Mouse (Mus musculus): ENCODE data around the gene Zmynd11. TPM values are rescaled to one million over a fixed set of nuclear protein-coding genes. Genes with fewer than 3 reads are reported as not detected.

Zmynd11 gene
- total RNA-seq, 4 experiments from 2014 or later: 244 to 284 (median 283) TPM

DNA sequence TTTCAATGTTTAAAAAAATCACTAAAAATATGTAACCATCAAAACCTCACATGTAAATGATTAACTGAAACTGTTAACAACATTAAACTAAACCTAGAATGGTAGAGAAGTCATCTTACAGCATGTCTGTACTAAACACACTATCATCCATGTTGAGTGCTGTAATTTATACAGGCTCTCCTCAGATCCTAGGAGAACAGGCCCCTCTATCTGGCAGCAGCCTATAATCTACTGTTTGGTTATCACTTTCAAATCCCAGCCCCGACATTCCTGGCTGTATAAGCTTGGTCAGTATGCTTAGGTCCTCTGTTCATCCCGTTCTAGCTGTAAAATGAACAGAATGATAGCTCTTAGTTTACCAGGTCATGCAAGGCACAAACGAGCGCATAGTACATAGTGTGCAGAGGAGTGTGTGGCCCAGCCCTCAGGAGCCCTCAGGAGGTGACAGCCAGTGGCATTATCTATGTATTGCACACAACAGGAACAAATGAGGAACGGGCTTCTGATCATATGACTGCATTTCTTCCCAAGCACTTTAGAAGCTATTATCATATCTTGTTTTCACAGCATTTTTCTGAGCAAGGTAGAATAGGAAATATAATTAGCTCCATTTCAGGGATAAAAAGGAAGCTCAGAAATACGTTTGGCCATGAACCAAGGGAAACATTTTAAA lies 51.5 kb downstream of the Zmynd11 start:
- no peak for DNase-seq (ENCODE audit: low spot score in 2 of 2)

DNA sequence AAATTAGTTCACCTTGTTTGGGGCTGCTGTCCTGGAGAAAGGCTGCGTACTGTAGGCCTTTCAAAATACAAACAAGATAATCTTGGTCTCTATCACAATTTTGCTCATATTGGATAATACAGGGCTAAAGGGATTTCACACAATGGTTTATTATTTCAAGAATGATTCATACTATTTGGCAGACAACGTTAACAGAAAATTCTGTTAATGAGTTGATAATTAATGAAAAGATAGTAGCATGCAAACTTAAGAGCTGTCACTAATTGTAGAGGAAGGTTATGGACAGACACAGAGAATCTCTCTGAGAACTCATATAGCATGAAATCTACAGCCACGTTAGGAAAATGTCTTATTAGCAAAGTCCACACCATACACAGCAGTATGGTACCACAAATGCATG lies 52.2 kb downstream of the Zmynd11 start:
- DNase-seq (ENCODE audit: low spot score in 2 of 2): no peak

DNA sequence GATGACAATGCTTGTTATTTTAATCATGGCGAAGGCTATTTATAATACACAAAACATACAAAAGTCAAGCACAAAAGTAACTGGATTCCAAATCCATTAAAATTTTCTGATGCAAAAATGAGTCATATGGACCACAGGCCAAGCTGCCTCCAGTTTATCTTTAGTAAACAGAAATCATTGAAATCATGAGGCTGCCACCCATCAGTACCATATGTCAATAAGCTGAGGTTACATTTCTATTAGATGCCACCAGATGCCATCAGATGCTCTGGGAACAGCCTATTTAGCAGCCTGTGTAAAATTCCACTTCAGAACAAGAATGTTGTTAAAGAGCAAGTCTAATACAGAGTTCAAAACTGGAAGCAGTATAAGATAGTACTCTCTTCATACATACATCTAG lies 52.7 kb downstream of the Zmynd11 start:
- peak; percentile 29 to 50 for DNase-seq (ENCODE audit: low spot score in 2 of 2)

DNA sequence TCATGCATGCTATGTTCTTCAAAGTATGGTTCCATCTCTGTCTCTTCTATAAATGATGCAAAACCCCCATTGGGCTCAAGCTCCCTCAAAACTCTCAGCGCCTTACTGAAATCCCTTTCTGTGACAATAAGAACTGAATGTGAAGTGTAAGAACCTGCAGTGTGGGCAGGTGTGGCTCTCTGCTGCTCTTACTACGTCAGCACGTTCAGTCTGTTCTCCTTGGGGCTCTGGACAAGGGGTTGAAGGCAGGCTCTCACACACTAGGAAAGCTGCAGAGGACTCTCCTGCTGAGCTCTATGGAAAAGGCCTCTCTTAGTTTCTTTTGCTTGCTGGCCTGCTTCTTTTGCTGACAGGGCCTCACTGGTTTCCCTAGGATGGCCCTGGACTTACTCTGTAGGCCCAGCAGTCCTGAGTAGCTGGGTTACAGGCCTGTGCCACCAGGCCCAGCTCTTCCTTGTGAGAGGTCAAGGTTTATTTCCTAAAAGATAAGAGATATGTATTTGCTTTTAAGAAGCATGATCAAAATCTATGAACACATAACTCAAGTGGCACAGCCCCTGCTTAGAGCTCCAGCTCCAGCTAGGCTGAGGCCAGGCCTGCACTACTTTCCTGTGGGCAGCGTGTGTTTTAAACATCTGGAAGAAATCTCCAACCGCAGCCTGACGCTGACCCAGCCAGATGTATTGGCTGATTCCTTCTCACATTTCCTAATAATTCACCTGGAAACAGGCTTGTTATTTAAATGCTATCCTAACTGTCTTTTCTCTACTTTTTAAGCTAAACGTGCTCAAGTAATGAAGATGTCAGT lies 56.5 kb downstream of the Zmynd11 start:
- no peak for DNase-seq (ENCODE audit: low spot score in 2 of 2)

DNA sequence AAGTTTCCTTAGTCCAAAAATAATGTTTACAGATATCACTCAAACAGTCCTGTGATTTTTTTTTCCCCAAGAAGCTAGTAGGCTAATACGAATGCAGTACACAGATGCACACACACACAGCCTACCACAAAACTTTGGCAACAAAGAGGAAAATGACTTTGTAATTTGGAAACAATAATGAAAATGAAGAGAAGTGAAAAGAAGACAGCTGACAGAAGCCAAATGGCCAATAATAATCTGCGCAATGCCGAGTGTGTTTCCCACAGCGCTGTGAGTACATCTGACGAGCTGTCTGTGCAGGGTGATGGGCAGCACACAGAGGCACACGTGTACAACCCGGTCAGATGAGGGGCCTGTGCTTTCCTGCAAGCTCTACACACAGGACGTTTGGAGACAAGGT lies 58.4 kb downstream of the Zmynd11 start:
- DNase-seq (ENCODE audit: low spot score in 2 of 2): no peak

DNA sequence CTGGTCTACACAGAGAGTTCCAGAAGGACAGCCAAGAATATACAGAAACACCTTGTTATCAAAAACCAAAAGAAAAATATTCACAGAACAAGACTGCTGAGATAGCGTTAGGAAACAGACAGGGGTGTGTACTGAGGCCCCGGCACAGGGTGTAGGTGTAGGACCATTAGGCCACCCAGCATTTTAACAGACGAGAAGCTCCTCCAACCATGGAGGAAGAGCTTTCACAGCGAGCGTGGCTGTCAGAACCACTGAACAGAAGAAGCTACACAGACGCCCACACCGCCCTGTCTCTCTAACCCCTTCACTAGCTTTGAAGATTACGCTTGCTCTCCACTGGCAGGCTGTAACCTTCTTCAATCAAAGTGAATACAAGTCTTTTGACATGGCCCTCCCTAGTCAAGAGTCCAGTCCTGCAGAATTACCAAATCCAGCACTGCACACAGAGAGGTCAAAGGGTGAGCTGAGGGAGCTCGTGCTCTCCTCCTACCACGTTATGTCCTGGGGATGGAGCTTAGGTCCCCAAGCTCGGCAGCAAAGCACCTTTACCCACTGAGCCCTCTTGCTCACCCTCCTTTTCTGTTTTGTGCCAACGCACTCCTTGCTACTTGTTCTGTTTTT lies 62.4 kb downstream of the Zmynd11 start:
- DNase-seq (ENCODE audit: low spot score in 2 of 2): no peak

DNA sequence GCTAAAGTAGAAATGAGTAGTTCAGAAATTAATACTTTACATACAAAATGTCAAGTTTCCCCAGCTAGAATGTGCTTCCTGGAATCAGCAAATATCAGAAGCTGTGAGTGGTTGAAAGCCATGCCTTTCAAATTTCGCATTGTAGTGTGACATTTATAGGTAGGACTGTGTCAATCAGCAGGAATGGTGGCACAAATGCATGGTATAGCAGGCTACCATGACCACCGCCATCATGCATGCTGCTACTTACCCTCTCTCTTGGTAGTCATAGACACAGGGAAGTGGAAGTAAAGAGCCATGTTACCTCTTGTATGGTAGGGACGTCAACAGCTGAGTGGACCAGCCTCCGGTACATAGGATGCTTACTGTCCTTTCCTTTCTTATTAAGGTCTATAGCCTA lies 67.8 kb downstream of the Zmynd11 start:
- no peak for DNase-seq (ENCODE audit: low spot score in 2 of 2)

DNA sequence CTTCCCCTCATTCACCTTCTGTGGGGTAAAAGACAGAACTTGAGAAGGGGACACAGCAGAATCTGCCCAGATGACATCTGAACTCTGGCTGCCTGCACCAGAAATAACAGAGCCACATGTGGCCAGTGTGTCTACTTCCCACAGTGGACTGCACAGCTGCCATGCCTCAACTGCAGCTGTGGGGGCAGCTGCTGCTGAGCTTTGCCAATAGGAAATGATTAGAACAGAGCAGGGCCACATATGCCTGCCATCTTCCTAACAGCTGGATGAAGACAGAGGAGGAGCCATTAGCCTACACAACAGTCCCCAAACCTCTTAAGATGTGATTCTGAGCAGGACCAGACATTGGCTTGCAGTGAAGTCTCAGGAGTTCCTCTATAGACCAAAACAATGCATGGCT lies 69.3 kb downstream of the Zmynd11 start:
- no peak for DNase-seq (ENCODE audit: low spot score in 2 of 2)

DNA sequence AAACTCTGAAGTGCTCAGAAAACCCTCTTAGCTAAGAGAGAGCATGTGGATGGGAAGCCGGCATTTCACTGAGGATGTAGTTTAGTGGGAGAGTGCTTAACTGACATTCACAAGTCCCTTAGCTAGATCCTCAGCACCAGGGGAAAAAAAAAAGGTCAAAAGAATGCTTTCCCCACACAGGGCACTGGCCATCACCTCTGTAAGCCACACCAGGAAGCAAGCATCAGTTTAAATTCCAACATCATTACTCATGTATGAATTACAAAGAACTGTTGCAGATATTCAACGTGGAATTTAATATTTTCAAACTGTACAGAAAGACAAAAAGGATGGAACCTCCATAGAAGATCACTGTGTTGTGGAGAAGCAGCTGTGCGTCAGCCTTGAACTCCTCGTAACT lies 69.7 kb downstream of the Zmynd11 start:
- no peak for DNase-seq (ENCODE audit: low spot score in 2 of 2)

DNA sequence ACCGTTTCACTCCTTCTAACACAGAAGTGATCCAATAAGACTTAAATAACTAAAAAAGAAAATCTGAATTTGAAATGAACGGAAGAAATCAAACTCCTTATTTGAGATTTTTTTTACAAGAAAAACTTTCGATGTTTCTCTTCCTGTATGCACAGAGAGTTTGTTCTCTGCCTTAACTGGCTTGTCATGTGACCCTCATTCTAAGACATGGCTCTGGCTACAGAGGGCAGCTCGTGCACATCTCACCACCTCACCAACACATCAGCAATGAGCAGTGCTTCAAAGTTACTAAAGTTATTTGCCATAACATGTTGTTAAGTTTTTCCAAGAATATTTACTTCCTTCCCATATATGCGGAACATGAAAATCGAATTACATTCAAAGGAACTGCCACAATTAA lies 70.5 kb downstream of the Zmynd11 start:
- no peak for DNase-seq (ENCODE audit: low spot score in 2 of 2)

DNA sequence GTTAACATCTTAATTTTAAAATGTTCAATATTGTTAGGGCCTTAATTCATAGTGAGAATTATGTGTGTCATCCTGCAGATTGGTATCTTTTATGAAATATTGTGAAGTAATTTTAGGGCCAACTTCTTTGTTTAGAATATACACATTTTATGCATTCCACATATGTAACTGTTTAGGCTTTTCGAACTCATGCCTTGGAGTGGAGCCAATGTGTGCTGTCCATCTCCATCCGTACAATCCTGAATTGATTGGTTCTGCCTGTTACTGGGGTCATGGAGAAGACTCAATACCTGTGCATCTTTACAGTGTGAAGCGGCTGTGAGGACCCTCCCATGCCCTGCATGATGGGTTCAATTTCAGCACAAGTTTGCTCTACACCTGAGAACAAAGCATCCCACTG lies 72.3 kb downstream of the Zmynd11 start:
- no peak for DNase-seq (ENCODE audit: low spot score in 2 of 2)

DNA sequence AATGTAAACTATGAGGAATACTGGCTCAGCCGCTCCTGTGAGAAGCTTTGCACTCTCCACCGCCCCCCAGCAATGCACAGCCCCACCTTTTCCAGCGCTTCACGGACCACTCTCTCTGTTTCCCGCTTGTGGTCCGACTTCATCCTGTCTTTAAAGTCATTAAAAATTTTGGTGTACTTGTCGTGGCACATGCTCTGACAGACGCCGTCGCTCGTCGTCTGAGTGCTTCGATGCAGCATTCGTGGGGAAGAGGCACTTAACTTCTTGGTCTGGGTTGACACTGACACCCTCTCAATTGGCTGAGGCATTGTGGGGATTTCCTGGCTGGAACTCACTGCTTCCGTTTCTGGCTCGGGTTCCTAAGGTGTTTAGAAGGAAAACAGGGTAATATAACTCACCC lies 75.8 kb downstream of the Zmynd11 start:
- DNase-seq (ENCODE audit: low spot score in 2 of 2): no peak

DNA sequence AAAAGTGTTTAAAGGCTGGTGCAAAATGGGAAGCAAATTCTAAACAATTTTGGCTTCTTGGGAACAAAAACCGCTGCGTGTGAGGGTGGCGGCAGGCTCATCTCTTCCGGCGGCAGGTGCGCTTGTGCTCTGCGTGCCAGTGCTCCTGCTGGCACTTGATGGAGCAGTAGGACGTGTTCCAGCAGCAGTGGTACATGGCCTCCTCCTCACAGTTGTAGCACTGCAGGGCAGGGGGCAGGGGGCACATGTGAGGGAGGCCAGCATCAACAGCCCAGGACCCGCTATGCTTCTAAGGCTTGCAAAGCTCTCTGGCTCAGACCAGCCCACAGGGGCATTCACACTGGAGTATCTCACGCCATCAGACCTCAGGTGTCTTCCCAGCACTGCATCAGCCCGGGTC lies 78.4 kb downstream of the Zmynd11 start:
- no peak for DNase-seq (ENCODE audit: low spot score in 2 of 2)

DNA sequence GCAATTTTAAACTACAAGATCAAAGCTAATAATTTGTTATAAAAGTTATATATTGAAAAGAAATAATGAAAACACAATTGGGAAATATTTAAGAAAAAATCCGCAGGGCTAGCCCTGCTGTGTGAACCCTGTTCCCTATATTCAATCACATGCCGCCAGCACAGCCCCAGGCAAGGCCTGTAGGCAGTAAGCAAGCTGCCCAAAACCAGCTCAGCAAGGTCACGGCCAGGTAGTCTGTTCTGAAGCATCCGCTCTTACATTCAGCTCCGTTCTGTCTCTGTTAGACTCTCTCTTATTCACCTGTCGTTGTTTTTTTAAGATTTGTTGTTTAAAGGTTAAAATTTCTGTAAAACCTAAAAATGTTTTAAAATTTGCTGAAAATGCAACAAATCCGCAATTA lies 78.9 kb downstream of the Zmynd11 start:
- DNase-seq (ENCODE audit: low spot score in 2 of 2): no peak

DNA sequence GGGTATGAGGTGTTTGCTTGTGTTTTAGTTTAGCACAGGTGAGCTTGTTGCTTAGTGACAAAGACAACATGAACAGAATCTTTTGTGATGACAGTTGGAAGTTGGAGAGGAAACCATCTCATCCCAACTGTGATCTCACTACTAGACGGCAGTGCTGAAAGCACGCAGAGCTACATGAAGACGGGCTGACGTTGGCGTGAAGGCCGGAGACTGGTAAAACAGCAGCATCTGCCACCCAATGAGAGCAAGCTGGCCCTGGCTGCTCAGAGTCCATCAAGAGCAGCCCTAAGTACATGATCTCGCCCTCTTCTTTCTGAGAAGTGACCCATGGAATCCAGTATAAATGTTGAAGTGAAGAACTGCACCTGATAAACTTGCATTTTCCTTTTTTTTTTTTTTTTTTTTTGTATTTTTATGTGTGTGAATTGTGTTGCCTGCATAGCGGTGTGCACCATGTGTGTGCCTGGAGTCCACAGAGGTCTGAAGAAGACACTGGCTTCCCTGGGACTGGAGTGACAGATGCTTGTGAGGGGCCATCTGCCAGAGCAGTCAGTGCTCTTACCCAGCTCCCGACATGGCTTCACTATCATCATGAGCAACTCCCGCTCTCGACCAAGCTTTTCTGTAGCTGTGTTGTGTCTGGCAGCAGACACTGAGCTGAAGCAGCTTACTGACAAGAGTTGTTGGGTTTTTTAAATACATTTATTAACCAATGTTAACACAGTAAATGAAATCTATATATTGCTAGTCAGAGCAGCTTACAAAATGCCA lies 80.8 kb downstream of the Zmynd11 start:
- peak; percentile 36 to 47 for DNase-seq (ENCODE audit: low spot score in 2 of 2)

DNA sequence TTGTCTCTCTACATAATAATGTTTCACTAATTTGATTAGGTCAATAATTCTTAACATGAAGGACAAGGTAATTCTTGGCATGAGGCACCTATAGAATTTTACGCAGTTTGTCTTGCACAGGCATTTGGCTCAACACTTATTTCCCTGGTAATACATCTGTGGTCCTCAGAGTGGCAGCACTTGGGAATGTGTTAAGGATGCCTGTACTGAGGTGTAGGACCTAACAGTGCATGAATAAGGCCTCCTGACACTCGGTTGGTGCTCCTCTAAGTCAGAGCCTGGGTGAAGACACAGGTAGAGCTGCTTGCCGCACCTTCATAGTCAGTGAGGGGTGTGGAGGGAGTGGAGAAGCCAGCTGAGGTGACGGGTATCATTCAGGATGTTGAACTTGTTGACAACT lies 81.8 kb downstream of the Zmynd11 start:
- DNase-seq (ENCODE audit: low spot score in 2 of 2): no peak

DNA sequence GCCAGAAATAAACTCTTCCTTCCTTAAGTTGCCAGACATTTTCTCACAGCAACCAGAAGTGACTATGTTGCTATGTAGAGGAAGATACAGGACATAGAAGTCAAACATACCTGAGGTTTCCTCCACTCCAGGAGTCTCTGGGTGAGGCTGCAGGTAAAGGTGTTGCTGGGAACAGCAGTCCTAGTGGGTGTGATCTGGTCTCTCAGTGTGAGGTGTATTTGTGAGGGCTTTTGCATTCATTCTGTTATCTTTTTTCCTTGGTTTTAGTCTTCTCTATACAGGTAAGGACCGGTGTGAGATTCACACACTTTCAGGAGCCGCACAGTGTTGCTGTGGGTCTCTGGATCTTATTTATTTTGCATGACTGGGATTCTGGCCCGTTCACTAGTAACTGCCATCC lies 83.6 kb downstream of the Zmynd11 start:
- DNase-seq (ENCODE audit: low spot score in 2 of 2): no peak

DNA sequence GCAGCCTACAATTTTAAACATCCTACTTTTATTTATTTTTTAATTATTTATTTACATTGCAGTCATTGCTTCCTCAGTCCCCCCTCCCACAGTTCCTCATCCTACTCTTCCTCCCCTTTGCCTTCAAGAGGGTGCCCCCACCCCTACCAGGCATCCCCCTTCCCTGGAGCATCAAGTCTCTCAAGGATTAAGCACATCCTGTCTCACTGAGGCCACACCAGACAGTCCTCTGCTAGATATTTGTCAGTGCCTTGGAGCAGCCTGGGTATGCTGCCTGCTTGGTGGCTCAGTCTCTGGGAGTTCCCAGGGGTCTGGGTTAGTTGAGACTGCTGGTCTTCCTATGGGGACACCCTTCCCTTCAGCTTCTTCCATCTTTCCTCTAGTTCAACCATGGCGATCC lies 91.0 kb downstream of the Zmynd11 start:
- DNase-seq (ENCODE audit: low spot score in 2 of 2): no peak

DNA sequence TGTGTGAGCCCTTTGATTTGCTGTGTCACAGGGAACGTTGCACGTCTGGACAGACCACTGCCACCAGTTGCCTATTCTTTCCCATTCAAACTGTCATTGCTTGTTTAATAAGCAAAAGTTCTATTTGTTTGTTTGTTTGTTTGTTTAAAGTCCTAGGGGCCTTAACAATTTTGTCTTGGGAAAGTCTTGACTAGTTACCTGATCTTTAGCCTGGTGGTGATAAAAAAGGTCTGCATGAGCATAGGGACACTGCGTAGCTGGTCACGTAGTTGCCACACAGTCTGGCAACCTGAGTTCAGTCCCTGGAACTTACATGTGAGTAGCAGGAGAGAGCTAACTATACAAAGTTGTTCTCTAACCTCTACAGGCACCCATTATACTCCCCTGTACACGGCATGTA lies 95.9 kb downstream of the Zmynd11 start:
- DNase-seq (ENCODE audit: low spot score in 2 of 2): no peak

DNA sequence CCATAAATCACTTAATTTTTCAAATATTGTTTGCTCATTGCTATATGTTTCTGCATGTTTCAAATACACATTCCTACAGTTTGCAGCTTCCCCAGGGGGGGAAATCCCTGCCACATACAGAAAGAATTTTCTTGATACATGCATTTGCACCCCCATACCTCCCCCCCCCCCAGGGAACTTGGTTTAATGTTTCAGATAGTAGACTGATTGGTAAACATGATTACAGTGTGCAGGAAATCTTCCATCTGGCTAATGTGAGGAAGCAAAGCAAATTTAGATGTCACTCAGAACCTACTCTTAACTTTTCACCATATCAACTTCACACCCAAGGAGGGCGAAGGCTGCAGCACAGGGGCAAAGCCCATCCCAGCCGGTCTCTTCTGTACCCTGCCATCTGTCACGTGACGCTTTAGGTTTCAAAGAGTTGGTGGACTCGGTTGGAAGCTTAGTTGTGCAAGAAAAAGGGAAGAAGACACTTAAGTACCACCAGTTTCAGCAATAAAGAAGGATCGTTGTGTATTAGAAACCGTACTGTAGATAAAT lies 97.1 kb downstream of the Zmynd11 start:
- no peak for DNase-seq (ENCODE audit: low spot score in 2 of 2)

DNA sequence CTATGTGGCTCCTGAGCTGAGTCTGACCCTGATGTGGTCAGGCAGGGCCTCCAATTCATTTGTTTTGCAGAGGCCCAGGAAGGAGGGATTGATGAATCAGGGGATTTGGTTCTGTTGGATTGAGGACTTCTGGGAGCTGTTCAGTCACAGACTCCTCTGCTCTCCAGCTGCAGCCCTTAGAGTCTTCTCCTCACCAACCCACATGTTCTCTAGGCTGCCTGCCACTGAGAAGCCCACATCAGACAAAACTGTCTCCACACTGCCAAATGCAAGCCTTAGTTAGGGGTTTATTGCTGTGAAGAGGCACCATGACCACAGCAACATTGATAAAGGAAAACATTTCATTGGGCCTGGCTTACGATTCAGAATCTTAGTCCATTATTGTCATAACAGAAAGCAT lies 101.5 kb downstream of the Zmynd11 start:
- no peak for DNase-seq (ENCODE audit: low spot score in 2 of 2)

DNA sequence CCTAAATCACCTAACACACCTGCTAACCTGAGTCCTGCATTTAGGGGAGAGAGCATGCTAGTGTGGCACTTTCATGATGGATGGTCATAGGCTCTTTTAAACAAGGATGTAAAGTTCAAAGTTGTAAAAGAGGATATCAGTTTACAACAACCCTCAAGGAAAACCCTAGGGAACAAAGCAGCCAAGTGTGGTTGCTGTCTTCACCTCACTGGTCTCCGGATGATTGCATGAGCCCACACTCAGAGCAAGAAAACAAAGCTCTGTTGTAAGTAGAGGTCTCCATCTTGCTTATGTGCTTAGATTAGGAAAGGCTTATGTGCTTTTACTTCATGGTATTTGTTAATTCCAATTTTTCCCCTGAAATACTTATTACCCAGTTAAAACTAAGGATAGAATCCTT lies 104.4 kb downstream of the Zmynd11 start:
- no peak for DNase-seq (ENCODE audit: low spot score in 2 of 2)

All from layer of hippocampus, adult 8-10 months (tissue).